Mouse (Mus musculus): ENCODE measurements around the gene Trmt13. TPM values are rescaled to one million over a fixed set of nuclear protein-coding genes. Genes with fewer than 3 reads are reported as not detected.
"Not testable (repeated sequence)": the region's sequence is repeated elsewhere in the genome, so short reads cannot be mapped to it uniquely, and the experiment has no call there.

Trmt13 gene
- total RNA-seq, 2 experiments from 2014 or later, result 3.9 to 5.3 TPM

DNA sequence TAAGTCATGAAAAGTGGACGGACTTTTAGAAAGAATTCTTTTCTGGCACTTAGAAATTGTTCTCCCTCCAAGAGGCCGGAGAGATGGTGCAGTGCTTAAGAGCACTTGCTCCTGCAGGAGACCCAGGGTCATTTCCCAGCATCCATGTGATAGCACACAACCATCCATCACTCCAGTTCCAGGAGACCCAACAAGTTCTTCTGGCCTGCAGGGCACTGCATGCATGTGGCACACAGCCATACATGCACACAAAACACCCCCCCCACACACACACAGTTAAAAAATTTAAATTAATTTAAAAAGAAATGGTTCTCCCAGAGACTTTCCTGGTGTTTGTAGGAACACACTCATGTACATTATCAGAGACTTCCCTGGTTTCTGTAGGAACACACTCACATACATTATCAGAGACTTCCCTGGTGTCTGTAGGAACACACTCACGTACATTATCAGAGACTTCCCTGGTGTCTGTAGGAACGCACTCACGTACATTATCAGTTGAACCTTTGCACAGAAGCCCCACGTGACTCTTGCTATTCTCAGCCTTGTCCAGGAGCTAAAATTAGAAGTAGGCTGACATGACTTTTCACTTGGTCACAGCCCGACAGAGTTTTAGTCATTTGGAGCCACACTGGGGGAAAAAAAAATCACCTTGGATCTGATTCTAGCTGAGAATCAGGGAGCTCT is 51.8 kb downstream of the Trmt13 start, which contains the start of gene Lrrc39:
TSS of gene Lrrc39 (plus strand) at position 566 of the 687 bp plus-strand sequence.
- intact Hi-C loops (cut with DNase I), result no loop called here
- DNase-seq, result no peak

DNA sequence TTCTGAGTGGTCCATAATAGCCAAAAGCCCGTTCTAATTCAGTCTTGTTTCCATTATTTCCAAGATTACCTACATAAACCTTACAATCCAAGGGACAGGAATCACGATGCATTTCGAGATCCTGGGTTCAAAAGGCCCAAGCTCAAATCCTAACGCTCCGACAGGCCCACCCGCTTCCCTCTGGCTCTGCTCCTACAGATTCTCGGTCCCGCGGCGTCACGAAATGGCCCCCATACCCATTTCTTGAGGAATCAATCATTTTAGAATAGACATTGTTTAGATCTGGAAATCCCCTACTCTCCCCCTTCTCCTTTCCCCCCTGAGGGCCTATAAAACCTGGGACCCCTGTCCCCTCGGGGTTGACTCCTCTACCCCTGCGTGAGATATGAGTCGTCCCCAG is 53.1 kb downstream of the Trmt13 start:
- DNase-seq; intact Hi-C loops (cut with DNase I): not testable (repeated sequence)

DNA sequence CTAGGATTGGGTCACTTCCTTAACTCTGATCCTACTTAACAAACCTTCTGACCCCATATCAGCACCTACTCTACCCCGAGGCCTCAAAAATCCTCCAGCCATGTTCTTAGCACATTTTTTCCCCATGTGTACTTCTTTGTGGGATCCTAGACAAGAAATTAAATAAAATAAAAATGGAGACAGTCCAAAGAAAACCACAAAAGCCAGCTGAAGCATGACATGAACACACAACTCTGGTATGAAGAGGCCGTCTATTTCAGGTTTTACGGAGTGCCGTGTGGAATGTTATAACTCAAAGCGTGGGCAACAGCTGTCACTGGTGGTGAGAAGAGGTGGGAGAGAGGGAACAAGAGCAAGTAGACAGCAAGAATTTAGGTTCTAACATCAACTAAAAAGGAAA is 63.0 kb downstream of the Trmt13 start:
- DNase-seq, result no peak
- intact Hi-C loops (cut with DNase I), result no loop called here

DNA sequence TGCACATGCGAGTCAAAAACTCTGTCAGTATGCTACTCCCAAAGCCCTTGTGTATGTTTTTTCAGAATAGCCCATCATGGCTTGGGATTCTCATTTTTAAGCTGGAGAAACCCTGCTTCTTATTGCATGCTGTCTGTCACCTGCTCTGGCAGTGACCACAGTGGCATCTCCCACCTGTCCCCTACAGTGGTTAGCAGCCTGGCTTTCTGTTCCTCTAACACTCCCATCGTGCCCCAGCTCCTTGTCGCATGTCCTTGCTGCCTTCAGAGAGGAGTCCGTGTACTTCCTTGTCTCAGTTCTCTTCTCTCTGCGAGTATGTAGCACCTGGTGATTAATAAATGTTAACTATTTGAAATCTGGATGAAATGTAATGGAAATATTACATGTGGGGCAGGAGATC is 67.0 kb downstream of the Trmt13 start:
- DNase-seq, result no peak
- intact Hi-C loops (cut with DNase I), result no loop called here

- DNase-seq, result no peak
- intact Hi-C loops (cut with DNase I), result no loop called here
Observed at GRCm38 (mm10) chr3:116542532-116542931, 71.9 kb downstream of the Trmt13 start.

DNA sequence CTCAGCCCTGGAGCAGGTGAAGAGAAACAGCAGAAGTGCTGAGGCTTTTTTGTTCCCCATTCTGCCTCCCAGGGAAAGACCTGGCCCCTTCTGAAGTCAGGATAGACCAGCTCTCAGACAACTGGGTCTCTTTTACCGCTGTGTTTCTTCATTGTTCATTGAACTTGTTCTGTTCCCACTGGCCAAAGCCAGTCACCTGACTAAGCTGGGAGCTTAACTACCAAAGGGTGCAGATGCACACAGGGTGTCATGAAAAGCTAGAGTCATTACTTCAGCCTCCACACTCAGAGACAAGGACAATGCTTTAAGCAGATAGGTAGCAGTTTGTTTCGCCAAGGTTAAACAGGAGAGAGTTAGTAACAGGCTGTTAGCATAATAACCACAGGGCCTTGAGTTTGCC is 72.3 kb downstream of the Trmt13 start:
- no peak for DNase-seq
- intact Hi-C loops (cut with DNase I), result no loop called here

- DNase-seq, result no peak
- intact Hi-C loops (cut with DNase I), result loop anchor here (10.0 kb wide), 1 partner anchor 308 kb away; no protein-coding TSS in a partner anchor
Observed at GRCm38 (mm10) chr3:116537200-116537573, 77.2 kb downstream of the Trmt13 start.

DNA sequence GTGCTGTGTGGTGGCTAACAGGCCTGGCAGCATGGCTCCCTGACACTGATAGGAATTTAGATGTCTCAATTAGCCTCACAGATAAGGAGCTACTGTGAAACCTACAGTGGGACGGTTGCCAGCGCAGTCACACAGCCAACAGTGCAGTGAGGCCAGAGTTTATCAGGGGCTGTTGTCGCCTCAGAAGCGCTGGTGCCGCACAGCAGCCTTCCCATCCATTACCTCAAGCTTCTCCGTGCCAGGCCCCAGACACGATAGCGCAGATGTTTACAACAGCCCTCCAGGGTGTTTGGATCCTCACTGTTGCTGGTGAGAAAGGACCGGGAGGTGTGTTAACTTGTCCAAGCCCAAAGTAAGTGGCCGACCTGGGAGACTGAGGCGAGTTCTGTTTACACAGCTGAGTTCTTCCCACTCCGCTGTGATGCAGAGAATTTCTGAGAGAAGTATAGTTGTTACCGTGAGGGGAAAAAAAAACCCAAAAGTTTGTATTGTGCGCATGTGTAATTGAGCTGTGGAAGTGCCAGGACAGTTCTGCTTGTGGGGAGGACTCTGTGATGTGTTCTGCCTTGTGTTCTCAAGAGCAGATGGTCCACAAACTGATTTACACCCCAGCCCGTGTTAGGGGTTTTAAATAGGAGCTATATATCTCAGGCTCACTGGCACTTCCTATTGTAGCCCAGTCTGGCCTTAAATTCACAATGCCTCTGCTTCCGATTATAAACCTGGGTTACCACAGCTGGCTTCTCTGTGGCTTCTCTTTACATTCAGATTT is 77.8 kb downstream of the Trmt13 start:
- intact Hi-C loops (cut with DNase I), result loop anchor here (10.0 kb wide), 1 partner anchor 308 kb away; no protein-coding TSS in a partner anchor

More for the DNA sequence above, 77.8 kb downstream of the Trmt13 start:
- DNase-seq, result no peak

Other genes with a start within 250 kb of the Trmt13 start
- gene Cdc14a, start 190.6 kb downstream of the Trmt13 start, total RNA-seq (2021), result 10 to 100 TPM; 20.6 to 23.8 TPM
- 10 to 100 TPM; 19.3 to 21.8 TPM for gene Rtca, start 106.4 kb downstream of the Trmt13 start, total RNA-seq (2021)
- gene Dbt, start 101.5 kb downstream of the Trmt13 start, total RNA-seq (2021), result 10 to 100 TPM; 19.4 to 31.0 TPM
- gene Lrrc39, start 51.6 kb downstream of the Trmt13 start, total RNA-seq (2021), result 10 to 100 TPM; 49.4 to 55.3 TPM
- 1 to 10 TPM; 2.2 to 2.4 TPM for gene Sass6, start 19.6 kb downstream of the Trmt13 start, total RNA-seq (2021)
- 10 to 100 TPM; 10.2 to 11.0 TPM for gene Mfsd14a, start 48.1 kb upstream of the Trmt13 start, total RNA-seq (2021)
- gene Gm43191, start 66.7 kb upstream of the Trmt13 start, total RNA-seq (2021), result not detected
- gene Slc35a3, start 98.2 kb upstream of the Trmt13 start, total RNA-seq (2021), result 1 to 10 TPM; 5.6 to 7.1 TPM
- gene Agl, start 193.6 kb upstream of the Trmt13 start, total RNA-seq (2021), result 100 to 1,000 TPM; 722 to 762 TPM
- 1 to 10 TPM; 2.2 to 3.4 TPM for gene Frrs1, start 244.9 kb upstream of the Trmt13 start, total RNA-seq (2021)

Measured in gastrocnemius, postnatal 36 days (tissue).